Mouse (Mus musculus): ENCODE results near the gene Unc5cl. TPM values are rescaled to one million over a fixed set of nuclear protein-coding genes. Genes with fewer than 3 reads are reported as not detected.

Gene Unc5cl
- 0.15 and 0.39 TPM in 2 replicates for polyA plus RNA-seq (2015; fragmentation: Nextera tagmentation; extraction: Ambion mirVana)

- 69% methylated on average over 11 of the region's 11 CpGs for WGBS
- Histone ChIP-seq H3K9ac (ENCODE audit: low read depth, low read length) (no peak within 1 kb of the TSS), H3K27me3 (replicated peaks; ENCODE audit: control insufficient read depth, insufficient read depth, low read length) (no peaks in the 10 kb centered on the region), H3K27ac (ENCODE audit: low read depth, low read length) (no peak within 1 kb of the TSS), H3K4me3 (ENCODE audit: low read length) (no peak within 1 kb of the TSS), H3K4me2 (ENCODE audit: low read length) (no peak within 1 kb of the TSS), H3K4me1 (ENCODE audit: control insufficient read depth, insufficient read depth, low read depth, low read length) (peaks cover 2% of the 10 kb centered on the region; the same call in 1 of the 2 replicates), H3K36me3 (ENCODE audit: control insufficient read depth, insufficient read depth, low read length) (no peaks in the 10 kb centered on the region), H3K9me3 (ENCODE audit: control insufficient read depth, low read length) (no peaks in the 10 kb centered on the region)
- ATAC-seq: no peak
Measured at GRCm38 (mm10) chr17:48454688-48455087, at the start of gene Unc5cl. Gene Unc5cl, plus strand, starts transcription at chr17:48454901.

GRCm38 (mm10) chr17:48407154-48407553 lies 47.5 kb upstream of the Unc5cl start:
- Histone ChIP-seq H3K4me1 (ENCODE audit: control insufficient read depth, insufficient read depth, low read depth, low read length) (peaks cover 16% of the 10 kb centered on the region), H3K4me2 (ENCODE audit: low read length) (no peak overlapping the region), H3K27me3 (replicated peaks; ENCODE audit: control insufficient read depth, insufficient read depth, low read length) (no peaks in the 10 kb centered on the region), H3K4me3 (ENCODE audit: low read length) (no peak overlapping the region), H3K27ac (ENCODE audit: low read depth, low read length) (no peak overlapping the region), H3K9ac (ENCODE audit: low read depth, low read length) (no peak overlapping the region), H3K9me3 (ENCODE audit: control insufficient read depth, low read length) (no peaks in the 10 kb centered on the region), H3K36me3 (ENCODE audit: control insufficient read depth, insufficient read depth, low read length) (no peaks in the 10 kb centered on the region)
- WGBS: 77% methylated on average over 4 of the region's 4 CpGs
- no peak for ATAC-seq

GRCm38 (mm10) chr17:48407910-48408525 lies 46.7 kb upstream of the Unc5cl start:
- peaks cover 16% of the 10 kb centered on the region for H3K4me1 ChIP-seq (ENCODE audit: control insufficient read depth, insufficient read depth, low read depth, low read length)
- peak overlapping the region; percentile 64 for H3K4me2 ChIP-seq (ENCODE audit: low read length)
- H3K4me3 ChIP-seq (ENCODE audit: low read length): peak overlapping the region; percentile 67
- H3K27ac ChIP-seq (ENCODE audit: low read depth, low read length): peak overlapping the region; percentile 96
- ATAC-seq: no peak
- WGBS: 6% methylated on average over 8 of the region's 8 CpGs
- H3K36me3 ChIP-seq (ENCODE audit: control insufficient read depth, insufficient read depth, low read length): no peaks in the 10 kb centered on the region
- no peaks in the 10 kb centered on the region for H3K9me3 ChIP-seq (ENCODE audit: control insufficient read depth, low read length)
- no peaks in the 10 kb centered on the region for H3K27me3 ChIP-seq (replicated peaks; ENCODE audit: control insufficient read depth, insufficient read depth, low read length)
- H3K9ac ChIP-seq (ENCODE audit: low read depth, low read length): peak overlapping the region; percentile 91

- Histone ChIP-seq H3K9ac (ENCODE audit: low read depth, low read length) (peak overlapping the region; percentile 91), H3K36me3 (ENCODE audit: control insufficient read depth, insufficient read depth, low read length) (no peaks in the 10 kb centered on the region), H3K4me3 (ENCODE audit: low read length) (peak overlapping the region; percentile 67), H3K27me3 (replicated peaks; ENCODE audit: control insufficient read depth, insufficient read depth, low read length) (no peaks in the 10 kb centered on the region), H3K9me3 (ENCODE audit: control insufficient read depth, low read length) (no peaks in the 10 kb centered on the region), H3K4me2 (ENCODE audit: low read length) (peak overlapping the region; percentile 64), H3K27ac (ENCODE audit: low read depth, low read length) (peak overlapping the region; percentile 96), H3K4me1 (ENCODE audit: control insufficient read depth, insufficient read depth, low read depth, low read length) (peaks cover 16% of the 10 kb centered on the region)
- WGBS: 0% methylated on average over 29 of the region's 47 CpGs
- ATAC-seq: peak; percentile 41
Measured at GRCm38 (mm10) chr17:48408526-48409291, 46.0 kb upstream of the Unc5cl start.

GRCm38 (mm10) chr17:48409380-48410298 lies 45.1 kb upstream of the Unc5cl start, which contains the start of the genes Nfya and Oard1:
Gene Nfya, minus strand, starts transcription at chr17:48409906.
Gene Oard1, plus strand, starts transcription at chr17:48410014.
- under 1% methylated on average over 82 of the region's 84 CpGs for WGBS
- peaks cover 16% of the 10 kb centered on the region for H3K4me1 ChIP-seq (ENCODE audit: control insufficient read depth, insufficient read depth, low read depth, low read length)
- peak within 1 kb of the TSS; percentile 96 for H3K27ac ChIP-seq (ENCODE audit: low read depth, low read length)
- H3K9me3 ChIP-seq (ENCODE audit: control insufficient read depth, low read length): no peaks in the 10 kb centered on the region
- H3K4me3 ChIP-seq (ENCODE audit: low read length): peak within 1 kb of the TSS; percentile 67
- peak within 1 kb of the TSS; percentile 91 for H3K9ac ChIP-seq (ENCODE audit: low read depth, low read length)
- no peaks in the 10 kb centered on the region for H3K36me3 ChIP-seq (ENCODE audit: control insufficient read depth, insufficient read depth, low read length)
- H3K4me2 ChIP-seq (ENCODE audit: low read length): peak within 1 kb of the TSS; percentile 83
- H3K27me3 ChIP-seq (replicated peaks; ENCODE audit: control insufficient read depth, insufficient read depth, low read length): no peaks in the 10 kb centered on the region
- ATAC-seq: peak; percentile 98

GRCm38 (mm10) chr17:48410299-48410785 lies 44.4 kb upstream of the Unc5cl start:
- Histone ChIP-seq H3K4me2 (ENCODE audit: low read length) (peak overlapping the region; percentile 83), H3K27ac (ENCODE audit: low read depth, low read length) (peak overlapping the region; percentile 95)

GRCm38 (mm10) chr17:48411241-48411640 lies 43.5 kb upstream of the Unc5cl start:
- peak overlapping the region; percentile 95; the same call in 1 of the 2 replicates for H3K27ac ChIP-seq (ENCODE audit: low read depth, low read length)
- no peak for ATAC-seq
- H3K27me3 ChIP-seq (replicated peaks; ENCODE audit: control insufficient read depth, insufficient read depth, low read length): no peaks in the 10 kb centered on the region
- peak overlapping the region; percentile 78; the same call in 1 of the 2 replicates for H3K9ac ChIP-seq (ENCODE audit: low read depth, low read length)
- 48% methylated on average over 8 of the region's 8 CpGs for WGBS
- H3K4me2 ChIP-seq (ENCODE audit: low read length): peak overlapping the region; percentile 83
- H3K9me3 ChIP-seq (ENCODE audit: control insufficient read depth, low read length): no peaks in the 10 kb centered on the region
- H3K4me1 ChIP-seq (ENCODE audit: control insufficient read depth, insufficient read depth, low read depth, low read length): peaks cover 16% of the 10 kb centered on the region
- no peaks in the 10 kb centered on the region for H3K36me3 ChIP-seq (ENCODE audit: control insufficient read depth, insufficient read depth, low read length)
- peak overlapping the region; percentile 67 for H3K4me3 ChIP-seq (ENCODE audit: low read length)

More at GRCm38 (mm10) chr17:48410299-48410785, 44.4 kb upstream of the Unc5cl start:
- Histone ChIP-seq H3K27me3 (replicated peaks; ENCODE audit: control insufficient read depth, insufficient read depth, low read length) (no peaks in the 10 kb centered on the region), H3K9me3 (ENCODE audit: control insufficient read depth, low read length) (no peaks in the 10 kb centered on the region), H3K4me3 (ENCODE audit: low read length) (peak overlapping the region; percentile 67), H3K36me3 (ENCODE audit: control insufficient read depth, insufficient read depth, low read length) (no peaks in the 10 kb centered on the region), H3K4me1 (ENCODE audit: control insufficient read depth, insufficient read depth, low read depth, low read length) (peaks cover 16% of the 10 kb centered on the region), H3K9ac (ENCODE audit: low read depth, low read length) (peak overlapping the region; percentile 78)
- peak; percentile 21 for ATAC-seq
- WGBS: 0% methylated on average over 13 of the region's 13 CpGs

- Histone ChIP-seq H3K9me3 (ENCODE audit: control insufficient read depth, low read length) (no peaks in the 10 kb centered on the region), H3K27me3 (replicated peaks; ENCODE audit: control insufficient read depth, insufficient read depth, low read length) (no peaks in the 10 kb centered on the region), H3K9ac (ENCODE audit: low read depth, low read length) (no peak overlapping the region), H3K36me3 (ENCODE audit: control insufficient read depth, insufficient read depth, low read length) (no peaks in the 10 kb centered on the region), H3K4me2 (ENCODE audit: low read length) (no peak overlapping the region), H3K4me3 (ENCODE audit: low read length) (no peak overlapping the region), H3K27ac (ENCODE audit: low read depth, low read length) (no peak overlapping the region), H3K4me1 (ENCODE audit: control insufficient read depth, insufficient read depth, low read depth, low read length) (peaks cover 5% of the 10 kb centered on the region)
- WGBS: 77% methylated on average over 7 of the region's 7 CpGs
- ATAC-seq: no peak
Measured at GRCm38 (mm10) chr17:48416011-48416410, 38.7 kb upstream of the Unc5cl start.
